Mouse (Mus musculus) kidney, postnatal 10 days (tissue): ENCODE data around the gene Pgm5.

ENCODE experiments used
- DNase-seq: peaks from one replicate; pipeline ENCODE4 v3.0.0; 2021; ENCODE audit warnings: mixed read lengths

The Pgm5 gene

GRCm38 (mm10) chr19:24762473-24763149 lies 99.0 kb downstream of the Pgm5 start:
- peak; percentile 57 for DNase-seq

DNA sequence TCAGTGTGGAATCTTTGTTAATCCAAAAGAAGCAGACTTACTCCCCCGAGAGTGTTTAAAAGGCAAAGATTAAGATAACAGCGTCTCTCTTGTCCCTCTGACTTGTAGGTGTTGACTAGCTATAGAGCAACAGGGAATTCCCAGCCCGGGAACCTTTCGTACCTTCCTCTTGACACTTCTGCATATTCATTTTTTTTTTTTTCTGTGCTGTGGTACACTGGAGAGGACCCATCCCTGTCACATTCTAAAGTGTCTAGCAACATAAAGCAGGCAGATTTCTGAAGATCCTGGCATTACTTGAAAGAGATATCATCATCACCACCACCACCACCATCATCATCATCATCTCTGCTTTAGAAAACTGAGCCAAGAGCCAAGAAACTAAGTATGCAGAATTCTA lies 105.0 kb downstream of the Pgm5 start:
- DNase-seq = no peak

DNA sequence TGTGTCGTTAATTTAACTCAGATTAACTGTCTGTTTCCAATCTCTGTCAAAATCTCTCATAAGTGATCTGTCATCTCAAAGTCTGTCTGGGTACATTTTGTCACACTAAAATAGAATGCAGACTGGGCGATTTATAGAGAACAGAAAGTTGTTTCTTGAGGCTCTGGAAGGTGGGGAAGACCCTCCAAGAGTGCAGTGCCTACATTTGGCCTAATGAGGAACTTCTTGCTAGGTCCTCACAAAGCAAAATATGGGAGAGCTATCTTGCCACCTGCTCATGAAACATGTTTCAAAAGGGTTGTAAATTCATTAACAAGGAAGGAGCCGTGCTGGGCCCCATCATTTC lies 107.2 kb downstream of the Pgm5 start:
- DNase-seq = no peak

- DNase-seq = peak; percentile 55
Measured at GRCm38 (mm10) chr19:24753617-24754439, 107.8 kb downstream of the Pgm5 start.

DNA sequence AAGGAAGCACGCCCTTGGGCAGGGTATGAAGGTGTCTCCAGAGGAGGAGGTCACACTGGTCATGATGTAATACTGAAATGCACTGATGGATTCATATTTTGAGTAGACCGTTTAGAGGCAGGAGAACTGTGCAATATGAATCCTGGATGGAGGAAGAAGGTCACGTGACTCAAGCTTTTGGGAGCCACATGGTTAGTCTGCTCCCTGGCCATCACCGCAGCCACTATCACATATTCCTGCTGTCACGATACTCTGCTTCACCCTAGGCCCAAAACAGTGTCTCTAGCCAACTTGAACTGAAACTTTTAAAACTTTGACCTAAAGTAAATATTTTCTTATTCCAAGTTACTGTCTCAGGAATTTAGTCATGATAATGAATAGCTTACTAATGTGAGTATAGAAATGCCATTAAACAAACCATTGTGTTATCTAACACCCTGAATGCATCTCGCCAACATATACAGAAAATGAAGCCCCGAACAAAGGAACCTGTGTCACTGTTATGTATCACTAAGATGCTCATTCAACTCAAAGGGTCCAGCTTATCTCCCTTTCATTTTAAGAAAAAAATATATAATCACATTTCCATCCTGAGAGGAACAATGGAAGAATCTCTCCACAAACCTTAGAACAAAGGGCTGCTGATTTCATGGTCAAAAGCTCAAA lies 108.6 kb downstream of the Pgm5 start:
- peak; percentile 21 for DNase-seq

- DNase-seq = no peak
Measured at GRCm38 (mm10) chr19:24746266-24746875, 115.3 kb downstream of the Pgm5 start.

- no peak for DNase-seq
Measured at GRCm38 (mm10) chr19:24742606-24743005, 119.0 kb downstream of the Pgm5 start.

GRCm38 (mm10) chr19:24738786-24739185 lies 122.9 kb downstream of the Pgm5 start:
- no peak for DNase-seq

GRCm38 (mm10) chr19:24738026-24738425 lies 123.6 kb downstream of the Pgm5 start:
- no peak for DNase-seq

DNA sequence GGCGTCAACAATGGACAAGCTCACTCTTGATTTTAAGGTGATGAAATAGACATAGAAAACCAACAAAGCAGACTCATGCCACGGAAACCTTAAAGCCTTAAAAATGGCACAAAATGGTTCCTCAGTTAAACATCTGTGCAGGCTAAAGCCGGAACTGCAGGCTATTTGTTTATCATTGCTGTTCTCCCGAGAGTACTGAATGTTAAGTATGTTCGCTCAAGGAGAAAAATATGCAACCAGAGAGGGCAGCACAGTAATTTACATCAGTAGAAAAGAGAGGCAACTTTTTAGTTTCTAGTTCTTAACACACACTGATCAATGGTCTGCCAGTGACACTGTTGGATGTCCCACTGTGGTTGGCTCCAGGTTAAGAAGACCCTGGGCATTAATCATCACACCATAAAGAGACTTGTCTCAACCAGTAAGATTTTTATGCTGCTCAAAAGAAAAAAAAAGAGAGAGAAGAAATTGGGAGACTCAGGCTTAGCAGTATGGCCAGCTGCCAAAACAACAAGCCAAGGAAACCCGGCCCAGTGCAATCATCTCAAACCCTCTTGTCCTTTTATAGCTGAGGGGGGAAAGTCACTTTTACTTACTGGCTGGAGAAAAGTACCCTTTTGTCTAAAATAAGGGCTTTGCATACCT lies 126.0 kb downstream of the Pgm5 start:
- peak; percentile 67 for DNase-seq

- DNase-seq = peak; percentile 64
Measured at GRCm38 (mm10) chr19:24730661-24731060, 131.0 kb downstream of the Pgm5 start.

GRCm38 (mm10) chr19:24724362-24724761 lies 137.3 kb downstream of the Pgm5 start:
- no peak for DNase-seq

DNA sequence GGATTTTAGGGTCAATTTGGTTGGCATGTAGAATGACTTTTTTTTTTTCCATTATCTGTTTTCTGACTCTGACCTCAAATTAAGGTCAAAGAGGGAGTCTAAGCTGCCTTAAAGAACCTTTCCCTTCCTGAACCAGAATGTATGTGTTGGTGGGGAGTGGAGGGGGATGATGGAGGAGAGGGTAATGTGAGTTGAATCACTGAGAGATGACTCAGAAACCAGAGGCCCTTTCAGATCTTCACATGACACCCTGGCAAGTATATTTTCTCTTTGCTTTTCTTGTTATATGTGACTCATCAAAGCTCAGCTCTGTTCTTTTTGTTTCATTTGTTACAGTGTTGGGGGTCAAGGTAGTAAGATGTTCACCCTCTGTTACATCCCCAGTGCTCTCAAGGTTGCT lies 141.2 kb downstream of the Pgm5 start:
- no peak for DNase-seq

DNA sequence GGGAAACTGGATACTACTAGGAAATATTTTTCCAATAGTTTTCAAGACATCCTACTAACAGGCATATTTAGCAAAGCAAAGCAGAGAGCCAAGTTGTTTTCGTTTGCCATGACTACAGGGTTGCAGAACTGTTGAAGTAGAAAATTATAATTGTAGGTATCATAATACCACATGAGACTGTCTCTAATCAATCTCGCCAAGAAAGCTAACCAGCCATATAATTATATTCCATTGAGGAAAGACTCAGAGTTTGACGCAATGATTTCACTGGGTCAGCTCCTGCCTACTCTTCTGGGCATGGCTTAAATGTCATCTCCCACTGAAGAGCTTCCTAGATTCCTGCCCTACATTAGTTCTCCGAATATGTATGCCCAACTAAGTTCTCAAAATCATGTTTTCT lies 142.2 kb downstream of the Pgm5 start:
- DNase-seq = no peak

- DNase-seq = no peak
Measured at GRCm38 (mm10) chr19:24718021-24718420, 143.6 kb downstream of the Pgm5 start.

- DNase-seq = no peak
Measured at GRCm38 (mm10) chr19:24716303-24717097, 145.2 kb downstream of the Pgm5 start.

GRCm38 (mm10) chr19:24708032-24708431 lies 153.6 kb downstream of the Pgm5 start:
- no peak for DNase-seq

GRCm38 (mm10) chr19:24707071-24707906 lies 154.4 kb downstream of the Pgm5 start:
- no peak for DNase-seq

GRCm38 (mm10) chr19:24705395-24705794 lies 156.3 kb downstream of the Pgm5 start:
- DNase-seq = peak; percentile 58

GRCm38 (mm10) chr19:24704326-24704725 lies 157.3 kb downstream of the Pgm5 start:
- no peak for DNase-seq

DNA sequence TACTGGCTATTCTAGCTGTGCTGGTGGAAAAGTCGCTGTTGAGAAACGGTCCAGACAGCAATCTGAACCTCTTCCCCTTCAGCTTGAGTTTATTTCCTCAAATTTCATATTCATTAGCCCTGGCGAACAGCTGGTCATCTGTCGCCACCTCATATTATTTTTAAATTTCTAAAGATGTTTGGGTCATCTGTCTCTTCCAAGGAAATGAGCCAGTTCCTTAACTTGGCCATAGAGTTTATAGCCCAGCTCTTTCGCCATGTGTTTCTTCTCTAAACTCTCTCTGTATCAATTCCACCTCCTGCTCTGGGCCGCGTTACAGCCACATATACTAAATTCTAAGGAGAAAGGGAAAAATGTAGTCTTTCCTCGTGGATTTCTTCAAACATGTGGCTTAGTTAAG lies 158.0 kb downstream of the Pgm5 start:
- peak; percentile 27 for DNase-seq
